Mouse (Mus musculus): ENCODE data around the gene Car14. TPM values are rescaled to one million over a fixed set of nuclear protein-coding genes. Genes with fewer than 3 reads are reported as not detected.
"Not testable (repeated sequence)": the region's sequence is repeated elsewhere in the genome, so short reads cannot be mapped to it uniquely, and the experiment has no call there.

The Car14 gene
- total and polyA plus RNA-seq, 3 experiments = 0.15 to 0.38 TPM; not detected in 1

DNA sequence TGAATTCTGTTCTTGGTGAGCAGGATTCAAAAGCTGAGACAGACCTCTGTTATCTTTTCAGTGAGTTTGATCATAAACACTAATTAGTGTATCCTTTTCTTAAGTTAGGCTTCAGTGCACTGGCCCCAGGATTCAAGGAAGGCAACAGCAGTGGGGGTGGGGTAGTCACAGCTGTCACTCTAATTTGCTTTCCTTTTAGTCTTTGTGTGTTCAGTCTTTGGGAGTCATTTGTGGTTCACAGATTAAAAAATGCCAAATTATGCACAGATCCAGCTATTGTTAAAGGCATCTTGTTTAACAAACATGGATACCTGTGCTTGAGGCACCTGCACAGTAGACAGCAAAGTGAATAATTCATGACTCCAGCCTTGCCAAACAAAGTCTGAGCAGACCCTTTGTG, 48.5 kb upstream of the Car14 start:
- H3K9me3 ChIP-seq (replicated peaks; ENCODE audit: insufficient read depth, low read length) = no peaks in the 10 kb centered on the region
- H3K79me2 ChIP-seq (ENCODE audit: control insufficient read depth, insufficient read depth, low read length, poor library complexity) = peaks cover 2% of the 10 kb centered on the region; the same call in 1 of the 2 replicates
- TF ChIP-seq RAD21 (IDR thresholded peaks at IDR 0.05; ENCODE audit: low read depth, low read length) (no peak), ETS1 (IDR thresholded peaks at IDR 0.05; ENCODE audit: low read depth, low read length) (peak; percentile 14; the same call in 1 of the 2 replicates)
- H3K36me3 ChIP-seq (ENCODE audit: control insufficient read depth in 1 of 2, insufficient read depth in 2 of 2, low read length in 2 of 2) = peaks cover 0 to 32% of the 10 kb centered on the region in 2 experiments; a peak in 2 of 4 replicates
- DNase-seq (ENCODE audit: low read depth, low spot score) = no peak
- no peak overlapping the region for H3K27ac ChIP-seq (ENCODE audit: control insufficient read depth, low read depth, low read length)
- peaks cover 13 to 43% of the 10 kb centered on the region in 2 experiments for H3K4me1 ChIP-seq (ENCODE audit: control insufficient read depth in 1 of 2, insufficient read depth in 2 of 2, low read length in 2 of 2)
- no peak overlapping the region for H3K9ac ChIP-seq (ENCODE audit: control insufficient read depth, low read depth, low read length, poor library complexity, severe bottlenecking)
- no peaks in the 10 kb centered on the region for H3K27me3 ChIP-seq (ENCODE audit: control insufficient read depth in 1 of 2, insufficient read depth in 2 of 2, low read length in 2 of 2)
- H3K4me3 ChIP-seq (ENCODE audit: control insufficient read depth in 1 of 2, insufficient read depth in 1 of 2, low read depth in 2 of 2, low read length in 2 of 2) = no peak overlapping the region

DNA sequence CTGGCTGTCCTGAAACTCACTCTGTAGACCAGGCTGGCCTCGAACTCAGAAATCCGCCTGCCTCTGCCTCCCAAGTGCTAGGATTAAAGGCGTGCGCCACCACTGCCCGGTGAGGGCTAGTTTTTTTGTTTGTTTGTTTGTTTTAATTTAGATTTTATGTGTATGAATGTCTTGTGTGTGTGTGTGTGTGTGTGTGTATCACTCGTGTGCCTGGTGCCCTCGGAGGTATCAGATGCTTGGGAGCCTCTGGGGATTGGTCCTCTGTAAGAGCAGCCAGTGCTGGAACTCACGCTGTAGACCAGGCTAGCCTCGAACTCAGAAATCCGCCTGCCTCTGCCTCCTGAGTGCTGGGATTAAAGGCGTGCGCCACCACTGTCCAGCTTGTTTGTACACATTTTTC, 47.1 kb upstream of the Car14 start:
- H3K79me2 ChIP-seq (ENCODE audit: control insufficient read depth, insufficient read depth, low read length, poor library complexity); H3K9me3 ChIP-seq (replicated peaks; ENCODE audit: insufficient read depth, low read length); H3K27me3 ChIP-seq (ENCODE audit: control insufficient read depth in 1 of 2, insufficient read depth in 2 of 2, low read length in 2 of 2): not testable (repeated sequence)
- H3K36me3 ChIP-seq (ENCODE audit: control insufficient read depth in 1 of 2, insufficient read depth in 2 of 2, low read length in 2 of 2) = peaks cover 0 to 24% of the 10 kb centered on the region in 2 experiments; a peak in 2 of 4 replicates
- peak overlapping the region; percentile 94 for H3K27ac ChIP-seq (ENCODE audit: control insufficient read depth, low read depth, low read length)
- H3K4me3 ChIP-seq (ENCODE audit: control insufficient read depth in 1 of 2, insufficient read depth in 1 of 2, low read depth in 2 of 2, low read length in 2 of 2) = peak overlapping the region; percentile 72 to 76
- DNase-seq (ENCODE audit: low read depth, low spot score) = peak; percentile 55
- peak; percentile 10; the same call in 1 of the 2 replicates for TF ChIP-seq CHD1 (IDR thresholded peaks at IDR 0.05; ENCODE audit: low read depth, low read length)
- H3K4me1 ChIP-seq (ENCODE audit: control insufficient read depth in 1 of 2, insufficient read depth in 2 of 2, low read length in 2 of 2) = peaks cover 5 to 30% of the 10 kb centered on the region in 2 experiments
- peak overlapping the region; percentile 82 for H3K9ac ChIP-seq (ENCODE audit: control insufficient read depth, low read depth, low read length, poor library complexity, severe bottlenecking)

DNA sequence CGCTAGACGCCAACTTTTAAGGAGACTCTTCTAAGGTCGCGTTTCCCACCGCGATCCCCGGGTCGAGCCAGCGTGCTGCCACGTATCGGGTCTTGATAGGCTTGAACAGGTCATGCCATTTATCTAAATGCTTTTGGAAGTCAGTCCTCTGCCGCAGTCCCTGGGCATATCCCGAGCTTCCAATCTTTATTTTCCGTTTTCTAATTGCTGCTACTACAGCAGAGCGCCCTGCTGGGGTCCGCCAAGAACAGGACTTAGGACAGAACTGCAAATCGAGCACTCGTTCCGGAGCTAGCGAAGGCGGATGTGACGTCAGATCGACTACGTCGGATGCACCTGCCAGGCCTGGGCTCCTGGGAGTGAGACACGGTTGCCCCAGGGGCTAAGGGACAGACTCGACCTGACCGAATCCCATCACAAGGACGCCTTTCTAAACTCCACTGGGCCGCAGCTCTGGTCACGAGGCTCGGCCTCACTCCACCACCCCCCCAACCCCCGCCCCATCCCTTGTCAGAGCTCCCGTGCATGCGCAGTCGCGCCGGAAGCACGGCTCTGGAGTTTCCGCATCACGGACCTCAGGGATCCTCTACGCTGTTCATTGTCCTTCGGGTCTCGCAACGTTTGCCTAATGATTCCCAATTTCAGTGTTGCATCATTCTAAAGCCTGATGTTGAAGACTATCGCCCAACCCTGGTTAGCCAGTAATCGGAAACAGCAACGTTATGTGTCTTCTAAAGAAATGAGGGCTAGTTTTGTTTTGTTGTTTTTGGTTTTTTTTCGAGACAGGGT, 46.5 kb upstream of the Car14 start:
- peaks cover 0 to 24% of the 10 kb centered on the region in 2 experiments; a peak in 2 of 4 replicates for H3K4me1 ChIP-seq (ENCODE audit: control insufficient read depth in 1 of 2, insufficient read depth in 2 of 2, low read length in 2 of 2)
- H3K27ac ChIP-seq (ENCODE audit: control insufficient read depth, low read depth, low read length) = peak overlapping the region; percentile 94
- H3K36me3 ChIP-seq (ENCODE audit: control insufficient read depth in 1 of 2, insufficient read depth in 2 of 2, low read length in 2 of 2) = peaks cover 3 to 18% of the 10 kb centered on the region in 2 experiments
- H3K79me2 ChIP-seq (ENCODE audit: control insufficient read depth, insufficient read depth, low read length, poor library complexity) = peaks cover 2% of the 10 kb centered on the region; the same call in 1 of the 2 replicates
- no peaks in the 10 kb centered on the region for H3K27me3 ChIP-seq (ENCODE audit: control insufficient read depth in 1 of 2, insufficient read depth in 2 of 2, low read length in 2 of 2)
- H3K9me3 ChIP-seq (replicated peaks; ENCODE audit: insufficient read depth, low read length) = no peaks in the 10 kb centered on the region
- peak overlapping the region; percentile 82 for H3K9ac ChIP-seq (ENCODE audit: control insufficient read depth, low read depth, low read length, poor library complexity, severe bottlenecking)
- H3K4me3 ChIP-seq (ENCODE audit: control insufficient read depth in 1 of 2, insufficient read depth in 1 of 2, low read depth in 2 of 2, low read length in 2 of 2) = peak overlapping the region; percentile 72 to 76
- peak; percentile 99 for DNase-seq (ENCODE audit: low read depth, low spot score)
- TF ChIP-seq KAT2A (conservative IDR thresholded peaks at IDR 0.05; ENCODE audit: low read depth, low read length) = peak; percentile 63
- TF ChIP-seq GATA1 (IDR thresholded peaks at IDR 0.05; ENCODE audit: low read depth, low read length) = peak; percentile 61
- TF ChIP-seq MAZ (IDR thresholded peaks at IDR 0.05; ENCODE audit: low read depth, low read length) = peak; percentile 75; the same call in 1 of the 2 replicates
- no peak for TF ChIP-seq RAD21 (IDR thresholded peaks at IDR 0.05; ENCODE audit: low read depth, low read length)
- peak; percentile 65 for TF ChIP-seq USF1 (IDR thresholded peaks at IDR 0.05; ENCODE audit: low read depth, low read length)
- peak; percentile 91 for TF ChIP-seq ELF1 (IDR thresholded peaks at IDR 0.05; ENCODE audit: low read depth, low read length)
- no peak for TF ChIP-seq UBTF (IDR thresholded peaks at IDR 0.05; ENCODE audit: borderline replicate concordance, insufficient read depth, low read depth, low read length)
- peak; percentile 50; the same call in 1 of the 2 replicates for TF ChIP-seq CHD2 (IDR thresholded peaks at IDR 0.05; ENCODE audit: low read length)
- TF ChIP-seq MYC (IDR thresholded peaks at IDR 0.05; ENCODE audit: low read depth, low read length) = peak; percentile 95
- peak; percentile 66 for TF ChIP-seq MAX (IDR thresholded peaks at IDR 0.05; ENCODE audit: low read length)
- TF ChIP-seq SMC3 (IDR thresholded peaks at IDR 0.05; ENCODE audit: low read depth, low read length) = no peak
- TF ChIP-seq ZC3H11A (IDR thresholded peaks at IDR 0.05; ENCODE audit: low read depth, low read length) = no peak
- peak; percentile 98 for TF ChIP-seq NELFE (IDR thresholded peaks at IDR 0.05; ENCODE audit: low read depth, low read length)
- peak; percentile 26; the same call in 1 of the 2 replicates for TF ChIP-seq JUND (IDR thresholded peaks at IDR 0.05; ENCODE audit: low read depth, low read length)
- peak; percentile 98 for TF ChIP-seq POLR2AphosphoS2 (IDR thresholded peaks at IDR 0.05; ENCODE audit: low read length)
- peak; percentile 99 for TF ChIP-seq ZMIZ1 (IDR thresholded peaks at IDR 0.05; ENCODE audit: low read depth, low read length)
- TF ChIP-seq USF2 (IDR thresholded peaks at IDR 0.05; ENCODE audit: borderline replicate concordance in 1 of 2, insufficient read depth in 1 of 2, low read depth in 1 of 2, low read length in 2 of 2) = no peak
- TF ChIP-seq MYB (IDR thresholded peaks at IDR 0.05; ENCODE audit: low read depth, low read length) = no peak
- TF ChIP-seq GABPA (IDR thresholded peaks at IDR 0.05; ENCODE audit: low read depth, low read length) = no peak
- peak; percentile 66; the same call in 1 of the 2 replicates for TF ChIP-seq BHLHE40 (IDR thresholded peaks at IDR 0.05; ENCODE audit: borderline replicate concordance, low read depth, low read length)
- TF ChIP-seq TCF12 (IDR thresholded peaks at IDR 0.05; ENCODE audit: low read depth, low read length) = peak; percentile 74
- peak; percentile 94 for TF ChIP-seq CHD1 (IDR thresholded peaks at IDR 0.05; ENCODE audit: low read depth, low read length)

All from MEL (cell line).